Mouse (Mus musculus): ENCODE results near the gene Ccm2.

GRCm38 (mm10) chr11:6524880-6525238 lies 21.8 kb upstream of the Ccm2 start:
- TF ChIP-seq GATA1 (IDR thresholded peaks at IDR 0.05; ENCODE audit: borderline replicate concordance, low read length) = no peak
- TF ChIP-seq FLI1 (IDR thresholded peaks at IDR 0.05; ENCODE audit: low read length) = no peak
